Mouse (Mus musculus): Measurements from ENCODE around the gene Fundc2. TPM values are rescaled to one million over a fixed set of nuclear protein-coding genes. Genes with fewer than 3 reads are reported as not detected.

The Fundc2 gene
- 100 to 1,000 TPM in 1 of 2 experiments, 10 to 100 TPM in 1; 81.2 to 107 TPM for total RNA-seq (2021)
- 2.8 and 3.2 TPM in 2 replicates for polyA plus RNA-seq (2012; rRNA removed)
- long read RNA-seq, transcript Fundc2-201 (5 exons, 2,562 nt) = major isoform, 35 of 40 reads
- long read RNA-seq, partial matches to known transcripts = 4 of 40 reads
- long read RNA-seq, other reads (novel, unspliced or antisense) = 1 of 40 reads

- peak; percentile 63 for DNase-seq
These were observed at the start of gene Fundc2, which contains the start of gene F8 for GRCm38 (mm10) chrX:75382195-75382771. TSS of gene Fundc2 (plus strand) at chrX:75382399. TSS of gene F8 (minus strand) at chrX:75382615.

- DNase-seq = peak; percentile 35
These were observed 12.0 kb upstream of the Fundc2 start for GRCm38 (mm10) chrX:75370197-75370596.

- DNase-seq = no peak
These were observed 9.4 kb upstream of the Fundc2 start for GRCm38 (mm10) chrX:75372666-75373425.

GRCm38 (mm10) chrX:75376815-75377214, 5.4 kb upstream of the Fundc2 start:
- no peak for DNase-seq

- no peak for DNase-seq
These were observed 1.0 kb upstream of the Fundc2 start for GRCm38 (mm10) chrX:75381176-75381575.

- DNase-seq = no peak
These were observed 500 bp upstream of the Fundc2 start for GRCm38 (mm10) chrX:75381699-75382098.

GRCm38 (mm10) chrX:75399471-75399870, 17.3 kb downstream of the Fundc2 start:
- DNase-seq = no peak

GRCm38 (mm10) chrX:75402668-75403067, 20.5 kb downstream of the Fundc2 start:
- peak; percentile 10 for DNase-seq

- no peak for DNase-seq
These were observed 21.2 kb downstream of the Fundc2 start for GRCm38 (mm10) chrX:75403350-75403749.

- DNase-seq = no peak
These were observed 27.5 kb downstream of the Fundc2 start for GRCm38 (mm10) chrX:75409711-75410110.

GRCm38 (mm10) chrX:75415936-75416785, 34.0 kb downstream of the Fundc2 start, which contains the start of the genes Cmc4, Mtcp1 and Brcc3:
TSS of gene Cmc4 (minus strand) at chrX:75416584.
TSS of gene Mtcp1 (minus strand) at chrX:75416588.
TSS of gene Brcc3 (plus strand) at chrX:75416628.
- peak; percentile 94 for DNase-seq

Other genes starting within 250 kb of the Fundc2 start
- not detected for gene Smim9, start 218.6 kb upstream of the Fundc2 start, total RNA-seq (2021)
- gene Smim9, start 218.6 kb upstream of the Fundc2 start, polyA plus RNA-seq (2012; rRNA removed) = not detected in 2 replicates
- 10 to 100 TPM in 1 of 2 experiments, 1 to 10 TPM in 1; 6.9 to 11.3 TPM for gene F8, start 216 bp downstream of the Fundc2 start, total RNA-seq (2021)
- gene F8, start 216 bp downstream of the Fundc2 start, polyA plus RNA-seq (2012; rRNA removed) = 0.43 and 0.56 TPM in 2 replicates
- gene Cmc4, start 34.2 kb downstream of the Fundc2 start, total RNA-seq (2021) = 1 to 10 TPM; 8.7 to 9.1 TPM
- 3.0 and 3.6 TPM in 2 replicates for gene Cmc4, start 34.2 kb downstream of the Fundc2 start, polyA plus RNA-seq (2012; rRNA removed)
- 1 to 10 TPM; 6.3 to 9.3 TPM for gene Mtcp1, start 34.2 kb downstream of the Fundc2 start, total RNA-seq (2021)
- 3.6 and 3.7 TPM in 2 replicates for gene Mtcp1, start 34.2 kb downstream of the Fundc2 start, polyA plus RNA-seq (2012; rRNA removed)
- gene Brcc3, start 34.2 kb downstream of the Fundc2 start, total RNA-seq (2021) = 10 to 100 TPM; 33.6 to 46.1 TPM
- 0.69 and 2.2 TPM in 2 replicates for gene Brcc3, start 34.2 kb downstream of the Fundc2 start, polyA plus RNA-seq (2012; rRNA removed)
- gene Vbp1, start 131.9 kb downstream of the Fundc2 start, total RNA-seq (2021) = 10 to 100 TPM; 29.8 to 51.6 TPM
- 0.52 and 0.56 TPM in 2 replicates for gene Vbp1, start 131.9 kb downstream of the Fundc2 start, polyA plus RNA-seq (2012; rRNA removed)
- 1 to 10 TPM; 1.0 to 1.6 TPM for gene Rab39b, start 195.8 kb downstream of the Fundc2 start, total RNA-seq (2021)
- gene Rab39b, start 195.8 kb downstream of the Fundc2 start, polyA plus RNA-seq (2012; rRNA removed) = 0.15 and 0.21 TPM in 2 replicates

Data from adrenal gland, adult 2 months (tissue).